Mouse (Mus musculus): Measurements from ENCODE around the gene Isca1.

- TF ChIP-seq CTCF (IDR thresholded peaks at IDR 0.05; ENCODE audit: borderline replicate concordance, insufficient read depth, low read length), result no peak
- TF ChIP-seq POLR2A (IDR thresholded peaks at IDR 0.05; ENCODE audit: low read depth, low read length), result 0 out of 2 replicates have a peak, but pooled peaks have one; percentile 12
Observed at GRCm38 (mm10) chr13:59771257-59771656, 1.6 kb upstream of the Isca1 start.

Data from embryonic fibroblast, embryonic 13.5 days (primary cell).